Mouse (Mus musculus) cortical plate, adult 2 months (tissue): ENCODE measurements around the gene Zfp365. TPM values are rescaled to one million over a fixed set of nuclear protein-coding genes. Genes with fewer than 3 reads are reported as not detected.

Experiments used
- H3K27ac ChIP-seq: fragments of 200-500 bp; 2 replicates; pipeline ENCODE4 v1.5.1; 2012; ENCODE audit warnings: low read length, control low read depth, inconsistent platforms; ENCODE audit not compliant: insufficient read depth
- H3K4me1 ChIP-seq: fragments of 200-500 bp; 2 replicates; pipeline ENCODE4 v1.6.1; 2011; ENCODE audit warnings: low read length; ENCODE audit not compliant: control insufficient read depth, insufficient read depth
- H3K4me3 ChIP-seq: fragments of 200-500 bp; 2 replicates; pipeline ENCODE4 v1.5.1; 2011; ENCODE audit warnings: mild to moderate bottlenecking, low read length, control low read depth; ENCODE audit not compliant: insufficient read depth
- CTCF ChIP-seq: fragments of 200-500 bp; IDR thresholded peaks from 2 replicates; pipeline ENCODE4 v1.5.1; 2011; ENCODE audit warnings: mild to moderate bottlenecking, control low read depth, low read length; ENCODE audit not compliant: insufficient read depth; ENCODE audit errors: extremely low read depth
- POLR2A ChIP-seq: fragments of 200-500 bp; IDR thresholded peaks from 2 replicates; pipeline ENCODE4 v1.6.1; 2011; ENCODE audit warnings: mild to moderate bottlenecking, low read length, control low read depth; ENCODE audit not compliant: insufficient read depth; ENCODE audit errors: extremely low read depth
- polyA plus RNA-seq: library from polyadenylated mRNA; depleted of rRNA; stranded (reverse); fragments of >200 nt; gene quantifications from 2 replicates; pipeline ENCODE4 v1.2.3, GENCODE M21; 2012; rRNA removed

Zfp365 gene
- polyA plus RNA-seq, 1 experiment = 315 TPM

DNA sequence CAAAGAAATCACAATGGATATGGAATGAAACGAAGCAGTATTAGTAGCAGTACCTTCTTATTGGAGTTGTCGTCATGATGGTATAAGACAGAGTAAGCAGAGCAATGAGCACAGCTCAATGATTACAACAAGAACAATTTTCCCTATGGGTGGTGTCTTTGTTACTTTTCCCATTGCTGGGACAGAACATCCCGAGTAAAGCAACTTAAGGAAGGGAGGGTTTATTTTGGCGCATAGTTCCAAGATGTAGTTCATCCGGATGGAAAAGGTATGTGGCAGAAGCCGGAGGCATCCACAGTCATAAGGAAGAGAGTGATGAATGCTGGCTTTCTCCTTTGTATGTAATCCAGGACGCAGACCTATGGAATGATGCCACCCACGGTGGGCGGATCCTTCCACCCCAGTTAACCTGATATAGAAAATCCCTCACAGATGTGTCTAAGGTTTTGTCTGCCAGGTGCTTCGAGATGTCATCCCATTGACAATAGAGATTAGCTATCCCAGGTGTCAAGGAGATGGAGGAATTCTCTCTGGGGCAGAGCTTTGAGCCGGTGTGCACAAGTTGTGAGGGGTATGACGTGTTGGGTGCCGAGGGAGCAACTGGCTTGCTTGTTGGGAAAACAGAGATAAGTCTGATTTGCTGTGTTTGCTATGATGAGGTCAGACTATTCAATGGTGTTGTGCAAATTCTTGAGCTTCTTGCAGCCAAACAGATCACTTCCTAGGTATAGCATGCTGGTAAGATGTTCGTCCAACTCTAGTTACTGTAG is 55.5 kb downstream of the Zfp365 start:
- TF ChIP-seq CTCF (no peak), POLR2A (no peak)
- Histone ChIP-seq H3K27ac (no peak overlapping the region), H3K4me1 (no peaks in the 10 kb centered on the region), H3K4me3 (no peak overlapping the region)

DNA sequence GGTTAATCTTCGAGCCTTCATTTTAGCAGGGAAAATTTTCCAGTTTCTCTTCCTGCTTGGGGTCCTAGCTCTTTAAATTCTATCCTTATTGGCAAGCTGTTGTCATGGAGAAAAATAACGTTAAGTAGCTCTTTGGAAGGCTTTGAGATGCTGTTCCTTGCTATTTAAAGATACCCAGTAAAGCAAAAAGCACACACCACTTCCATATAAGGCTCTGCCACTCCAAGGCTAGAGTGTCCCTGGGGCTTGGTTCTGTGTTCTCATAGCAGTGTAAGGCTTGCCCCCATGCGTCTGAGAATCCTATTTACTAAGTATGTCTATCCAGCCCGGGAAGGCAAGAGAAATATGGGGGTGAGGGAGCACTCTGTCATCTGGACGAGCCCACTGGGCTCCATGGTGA is 56.7 kb downstream of the Zfp365 start:
- Histone ChIP-seq H3K4me1 (no peaks in the 10 kb centered on the region), H3K27ac (no peak overlapping the region), H3K4me3 (no peak overlapping the region)
- TF ChIP-seq POLR2A = no peak
- TF ChIP-seq CTCF = no peak

DNA sequence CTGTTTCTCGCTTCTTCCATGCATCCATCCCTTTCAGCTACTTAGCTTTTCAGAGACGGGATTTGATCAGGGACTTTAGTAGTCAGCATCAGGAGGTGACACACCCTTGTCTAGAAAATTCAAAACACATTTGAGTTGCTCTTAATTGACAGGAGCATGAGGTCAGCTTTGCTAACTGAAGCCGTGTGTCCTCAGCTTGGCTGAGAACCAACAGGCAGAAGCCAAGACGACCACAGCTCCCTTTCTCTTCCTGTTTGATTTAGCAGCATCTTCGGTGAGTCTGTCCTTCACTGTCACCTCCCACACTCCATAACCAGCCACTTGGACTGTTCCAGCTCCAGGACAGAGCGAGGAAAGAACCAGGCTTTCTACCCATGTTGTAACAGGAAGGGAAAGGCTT is 60.1 kb downstream of the Zfp365 start:
- H3K4me3 ChIP-seq = no peak overlapping the region
- TF ChIP-seq POLR2A (no peak), CTCF (no peak)
- H3K27ac ChIP-seq = no peak overlapping the region

DNA sequence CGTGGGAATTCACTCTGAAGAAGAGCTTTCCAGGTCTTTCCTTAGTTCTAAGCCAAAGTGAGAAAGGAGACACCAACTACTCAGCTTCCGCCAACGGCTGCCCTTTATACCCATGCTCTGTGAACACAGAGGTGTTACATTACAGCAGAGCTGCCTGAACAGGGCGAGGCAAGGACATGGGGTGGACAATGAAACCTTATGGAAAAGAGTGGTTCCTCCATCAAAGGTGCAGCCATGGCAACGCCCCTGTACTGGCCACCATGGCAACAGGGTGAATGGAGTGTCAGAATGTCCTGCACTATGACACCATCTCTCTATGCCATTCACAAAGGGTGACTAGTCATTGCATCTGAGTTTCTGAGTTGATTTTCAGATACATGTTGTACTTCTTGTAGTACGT is 61.4 kb downstream of the Zfp365 start:
- H3K4me3 ChIP-seq = no peak overlapping the region
- H3K27ac ChIP-seq = no peak overlapping the region
- no peaks in the 10 kb centered on the region for H3K4me1 ChIP-seq
- no peak for TF ChIP-seq CTCF
- no peak for TF ChIP-seq POLR2A

More for the DNA sequence above, 60.1 kb downstream of the Zfp365 start:
- H3K4me1 ChIP-seq = no peaks in the 10 kb centered on the region

DNA sequence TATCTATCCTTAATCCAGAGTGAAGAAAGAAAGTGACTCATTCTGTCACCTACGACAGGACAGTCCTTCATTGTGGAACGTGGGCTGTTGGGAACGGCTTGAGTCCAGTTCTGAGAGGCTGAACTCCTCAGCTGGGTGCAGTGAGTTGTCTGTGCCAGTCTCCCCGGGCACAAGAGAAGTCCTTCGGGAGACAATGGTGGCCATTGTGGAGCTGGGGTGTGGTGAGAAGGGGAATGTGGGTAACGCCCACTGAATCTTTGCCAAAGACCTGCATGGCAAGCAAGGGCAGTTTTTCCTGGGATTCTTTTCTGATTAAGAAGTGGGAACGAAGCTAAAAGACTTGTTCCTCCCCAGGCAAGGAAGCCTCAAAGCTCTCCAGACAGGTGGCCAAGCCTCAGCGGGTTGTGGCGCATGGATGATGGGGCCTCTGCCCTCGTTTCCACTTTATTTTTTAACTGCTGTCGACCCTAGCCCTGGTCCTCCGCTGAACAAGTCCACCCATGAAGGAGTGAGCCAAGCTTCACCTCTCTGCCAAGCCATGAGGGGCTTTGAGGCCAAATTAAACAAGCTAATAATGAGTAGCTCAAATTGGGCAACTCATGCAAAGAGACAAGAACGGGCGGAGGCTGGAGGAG is 66.3 kb downstream of the Zfp365 start:
- Histone ChIP-seq H3K4me3 (no peak overlapping the region), H3K4me1 (no peaks in the 10 kb centered on the region), H3K27ac (no peak overlapping the region)
- TF ChIP-seq POLR2A = no peak
- TF ChIP-seq CTCF = no peak

DNA sequence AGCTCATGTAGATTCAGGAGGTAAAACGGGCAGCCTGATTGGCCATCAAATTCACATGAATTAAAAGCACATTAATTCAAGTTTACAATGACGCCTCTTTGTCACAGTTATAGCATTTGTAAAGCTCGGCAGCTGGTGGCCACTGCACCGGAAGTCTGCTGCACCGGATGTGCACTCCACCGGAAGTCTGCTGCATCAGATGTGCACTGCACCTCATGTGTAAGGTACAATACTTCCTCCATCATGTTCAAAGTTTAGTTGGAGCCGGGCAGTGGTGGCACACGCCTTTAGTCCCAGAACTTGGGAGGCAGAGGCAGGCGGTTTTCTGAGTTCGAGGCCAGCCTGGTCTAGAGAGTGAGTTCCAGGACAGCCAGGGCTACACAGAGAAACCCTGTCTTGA is 70.9 kb downstream of the Zfp365 start:
- Histone ChIP-seq H3K4me3 (no peak overlapping the region), H3K4me1 (no peaks in the 10 kb centered on the region), H3K27ac (no peak overlapping the region)
- TF ChIP-seq POLR2A (no peak), CTCF (no peak)

DNA sequence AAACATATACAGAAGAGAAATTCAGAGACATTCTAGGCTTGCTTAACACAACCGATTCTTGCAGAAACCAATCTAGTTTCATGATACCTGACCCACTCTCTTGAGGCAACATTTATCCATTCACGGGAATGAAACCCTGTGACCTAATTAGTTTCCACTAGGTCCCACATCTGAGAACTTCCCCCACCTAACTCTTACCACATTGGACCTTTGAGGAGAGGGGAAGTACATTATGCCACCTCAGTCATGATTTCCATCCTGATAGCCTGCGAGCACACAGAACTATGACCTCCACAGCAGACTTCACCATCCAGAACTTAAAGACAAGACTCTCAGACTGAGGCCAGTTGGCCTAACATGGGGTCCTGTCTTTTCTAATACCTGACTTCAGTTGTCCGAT is 71.7 kb downstream of the Zfp365 start:
- TF ChIP-seq CTCF (no peak), POLR2A (no peak)
- H3K4me1 ChIP-seq = no peaks in the 10 kb centered on the region
- no peak overlapping the region for H3K4me3 ChIP-seq
- H3K27ac ChIP-seq = no peak overlapping the region

DNA sequence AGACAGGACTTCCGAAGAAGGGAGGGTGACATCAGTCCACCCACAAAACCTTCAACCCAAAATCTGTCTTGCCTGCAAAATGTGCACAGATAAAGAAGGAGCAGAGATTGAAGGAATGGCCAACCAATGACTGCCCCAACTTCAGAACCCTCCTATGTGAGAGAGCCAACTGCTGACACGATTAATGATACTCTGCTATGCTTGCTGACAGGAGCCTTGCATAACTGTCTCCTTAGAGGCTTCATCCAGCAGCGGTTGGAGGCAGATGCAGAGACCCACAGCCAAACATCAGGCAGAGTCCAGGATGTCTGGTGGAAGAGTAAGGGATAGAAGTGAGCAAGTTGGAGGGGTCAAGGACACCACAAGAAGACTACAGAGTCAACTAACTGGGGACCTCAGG is 73.3 kb downstream of the Zfp365 start:
- TF ChIP-seq CTCF (no peak), POLR2A (no peak)
- H3K4me3 ChIP-seq = no peak overlapping the region
- H3K27ac ChIP-seq = no peak overlapping the region
- no peaks in the 10 kb centered on the region for H3K4me1 ChIP-seq

DNA sequence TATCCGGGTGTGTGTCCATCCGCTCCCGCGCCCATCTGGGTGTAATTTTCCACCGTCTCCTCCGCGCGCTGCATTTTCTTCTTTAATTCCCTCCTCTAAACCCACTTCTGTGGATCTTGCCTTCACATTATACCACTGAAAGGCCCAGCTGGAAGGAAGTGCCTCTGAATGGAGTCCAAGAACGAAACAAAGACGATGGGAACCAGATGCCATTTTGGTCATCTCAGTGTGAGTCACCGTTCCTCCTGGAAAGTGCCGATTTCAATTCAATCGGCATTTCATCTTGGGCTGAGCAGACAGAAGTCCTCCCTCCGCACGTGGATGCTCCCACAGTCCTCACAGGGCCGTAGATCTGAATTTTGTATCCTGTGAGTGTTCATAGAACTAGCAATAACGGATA is 76.0 kb downstream of the Zfp365 start:
- no peak overlapping the region for H3K27ac ChIP-seq
- H3K4me1 ChIP-seq = no peaks in the 10 kb centered on the region
- H3K4me3 ChIP-seq = no peak overlapping the region
- TF ChIP-seq POLR2A = no peak

Other genes with a start within 250 kb of the Zfp365 start
- 1.4 and 1.8 TPM in 2 replicates for gene Rtkn2, start 66.9 kb upstream of the Zfp365 start, polyA plus RNA-seq